Mouse (Mus musculus): ENCODE measurements at regions not wholly inside any gene's neighbourhood (a gene's known extent, or its start where the extent isn't known, plus 50 kb on each side); places are given as distances from the start of the nearest gene placed in this dataset.
"Not testable (repeated sequence)": the region's sequence is repeated elsewhere in the genome, so short reads cannot be mapped to it uniquely, and the experiment has no call there.

GRCm38 (mm10) chr7:87096500-87096899 is 100.6 kb downstream of the Vmn2r79 start:
- Histone ChIP-seq H3K9ac (ENCODE audit: low read length) (no peak overlapping the region), H3K4me1 (replicated peaks; ENCODE audit: control insufficient read depth, insufficient read depth, low read length) (no peaks in the 10 kb centered on the region), H3K27ac (ENCODE audit: low read depth, low read length) (no peak overlapping the region), H3K9me3 (ENCODE audit: control insufficient read depth, low read length) (no peaks in the 10 kb centered on the region), H3K27me3 (ENCODE audit: control insufficient read depth, insufficient read depth, low read length) (no peaks in the 10 kb centered on the region), H3K4me2 (ENCODE audit: low read depth, low read length, severe bottlenecking) (no peak overlapping the region), H3K4me3 (ENCODE audit: low read depth, low read length) (no peak overlapping the region), H3K36me3 (ENCODE audit: control insufficient read depth, insufficient read depth, low read length) (no peaks in the 10 kb centered on the region)
- DNase-seq (ENCODE audit: low spot score) (no peak), ATAC-seq (replicated peaks; ENCODE audit: low FRiP score) (no peak)
- WGBS = 60% methylated on average over 5 of the region's 5 CpGs

- H3K4me1 ChIP-seq (replicated peaks; ENCODE audit: control insufficient read depth, insufficient read depth, low read length); H3K4me3 ChIP-seq (ENCODE audit: low read depth, low read length); H3K9ac ChIP-seq (ENCODE audit: low read length); H3K9me3 ChIP-seq (ENCODE audit: control insufficient read depth, low read length); H3K36me3 ChIP-seq (ENCODE audit: control insufficient read depth, insufficient read depth, low read length); DNase-seq (ENCODE audit: low spot score); ATAC-seq (replicated peaks; ENCODE audit: low FRiP score); H3K4me2 ChIP-seq (ENCODE audit: low read depth, low read length, severe bottlenecking); H3K27me3 ChIP-seq (ENCODE audit: control insufficient read depth, insufficient read depth, low read length); H3K27ac ChIP-seq (ENCODE audit: low read depth, low read length): not testable (repeated sequence)
- WGBS = 43% methylated on average over 1 of the region's 1 CpGs
Observed at GRCm38 (mm10) chr7:87099611-87100010, 103.7 kb downstream of the Vmn2r79 start.

- not testable (repeated sequence) for H3K4me1 ChIP-seq (replicated peaks; ENCODE audit: control insufficient read depth, insufficient read depth, low read length); H3K36me3 ChIP-seq (ENCODE audit: control insufficient read depth, insufficient read depth, low read length); H3K4me2 ChIP-seq (ENCODE audit: low read depth, low read length, severe bottlenecking); H3K27me3 ChIP-seq (ENCODE audit: control insufficient read depth, insufficient read depth, low read length); H3K4me3 ChIP-seq (ENCODE audit: low read depth, low read length); H3K27ac ChIP-seq (ENCODE audit: low read depth, low read length); H3K9ac ChIP-seq (ENCODE audit: low read length); ATAC-seq (replicated peaks; ENCODE audit: low FRiP score); H3K9me3 ChIP-seq (ENCODE audit: control insufficient read depth, low read length); DNase-seq (ENCODE audit: low spot score)
Observed at GRCm38 (mm10) chr7:87100377-87100776, 104.5 kb downstream of the Vmn2r79 start.

- not testable (repeated sequence) for H3K4me1 ChIP-seq (replicated peaks; ENCODE audit: control insufficient read depth, insufficient read depth, low read length); H3K4me3 ChIP-seq (ENCODE audit: low read depth, low read length); DNase-seq (ENCODE audit: low spot score); H3K36me3 ChIP-seq (ENCODE audit: control insufficient read depth, insufficient read depth, low read length); H3K4me2 ChIP-seq (ENCODE audit: low read depth, low read length, severe bottlenecking); H3K9ac ChIP-seq (ENCODE audit: low read length); H3K27ac ChIP-seq (ENCODE audit: low read depth, low read length); H3K9me3 ChIP-seq (ENCODE audit: control insufficient read depth, low read length); H3K27me3 ChIP-seq (ENCODE audit: control insufficient read depth, insufficient read depth, low read length); ATAC-seq (replicated peaks; ENCODE audit: low FRiP score)
- 87% methylated on average over 5 of the region's 5 CpGs for WGBS
Observed at GRCm38 (mm10) chr7:87101281-87101680, 105.4 kb downstream of the Vmn2r79 start.

GRCm38 (mm10) chr7:87110312-87110984 is 114.5 kb downstream of the Vmn2r79 start:
- ATAC-seq (replicated peaks; ENCODE audit: low FRiP score) (peak; percentile 79), DNase-seq (ENCODE audit: low spot score) (no peak)
- WGBS = 35% methylated on average over 3 of the region's 3 CpGs
- Histone ChIP-seq H3K4me2 (ENCODE audit: low read depth, low read length, severe bottlenecking) (no peak overlapping the region), H3K4me3 (ENCODE audit: low read depth, low read length) (no peak overlapping the region), H3K36me3 (ENCODE audit: control insufficient read depth, insufficient read depth, low read length) (no peaks in the 10 kb centered on the region), H3K27me3 (ENCODE audit: control insufficient read depth, insufficient read depth, low read length) (no peaks in the 10 kb centered on the region), H3K9me3 (ENCODE audit: control insufficient read depth, low read length) (no peaks in the 10 kb centered on the region), H3K4me1 (replicated peaks; ENCODE audit: control insufficient read depth, insufficient read depth, low read length) (no peaks in the 10 kb centered on the region), H3K27ac (ENCODE audit: low read depth, low read length) (no peak overlapping the region), H3K9ac (ENCODE audit: low read length) (no peak overlapping the region)

- 76% methylated on average over 4 of the region's 4 CpGs for WGBS
- H3K36me3 ChIP-seq (ENCODE audit: control insufficient read depth, insufficient read depth, low read length) = no peaks in the 10 kb centered on the region
- peak; percentile 37; the same call in 1 of the 2 replicates for ATAC-seq (replicated peaks; ENCODE audit: low FRiP score)
- no peak overlapping the region for H3K9ac ChIP-seq (ENCODE audit: low read length)
- no peak for DNase-seq (ENCODE audit: low spot score)
- no peaks in the 10 kb centered on the region for H3K4me1 ChIP-seq (replicated peaks; ENCODE audit: control insufficient read depth, insufficient read depth, low read length)
- no peak overlapping the region for H3K4me3 ChIP-seq (ENCODE audit: low read depth, low read length)
- H3K9me3 ChIP-seq (ENCODE audit: control insufficient read depth, low read length) = no peaks in the 10 kb centered on the region
- H3K4me2 ChIP-seq (ENCODE audit: low read depth, low read length, severe bottlenecking) = no peak overlapping the region
- H3K27me3 ChIP-seq (ENCODE audit: control insufficient read depth, insufficient read depth, low read length) = no peaks in the 10 kb centered on the region
- no peak overlapping the region for H3K27ac ChIP-seq (ENCODE audit: low read depth, low read length)
Observed at GRCm38 (mm10) chr7:87110985-87111372, 115.1 kb downstream of the Vmn2r79 start.

GRCm38 (mm10) chr7:87113654-87114053 is 117.7 kb downstream of the Vmn2r79 start:
- 7% methylated on average over 4 of the region's 4 CpGs for WGBS
- Histone ChIP-seq H3K4me1 (replicated peaks; ENCODE audit: control insufficient read depth, insufficient read depth, low read length) (no peaks in the 10 kb centered on the region), H3K27ac (ENCODE audit: low read depth, low read length) (no peak overlapping the region), H3K9ac (ENCODE audit: low read length) (no peak overlapping the region), H3K9me3 (ENCODE audit: control insufficient read depth, low read length) (no peaks in the 10 kb centered on the region), H3K4me3 (ENCODE audit: low read depth, low read length) (no peak overlapping the region), H3K27me3 (ENCODE audit: control insufficient read depth, insufficient read depth, low read length) (no peaks in the 10 kb centered on the region), H3K4me2 (ENCODE audit: low read depth, low read length, severe bottlenecking) (no peak overlapping the region), H3K36me3 (ENCODE audit: control insufficient read depth, insufficient read depth, low read length) (no peaks in the 10 kb centered on the region)
- ATAC-seq (replicated peaks; ENCODE audit: low FRiP score) = peak; percentile 45; the same call in 1 of the 2 replicates
- DNase-seq (ENCODE audit: low spot score) = peak; percentile 59

GRCm38 (mm10) chr7:87122516-87122915 is 123.4 kb upstream of the Nox4 start:
- Histone ChIP-seq H3K36me3 (ENCODE audit: control insufficient read depth, insufficient read depth, low read length) (no peaks in the 10 kb centered on the region), H3K9ac (ENCODE audit: low read length) (no peak overlapping the region), H3K4me1 (replicated peaks; ENCODE audit: control insufficient read depth, insufficient read depth, low read length) (no peaks in the 10 kb centered on the region), H3K4me2 (ENCODE audit: low read depth, low read length, severe bottlenecking) (no peak overlapping the region), H3K4me3 (ENCODE audit: low read depth, low read length) (no peak overlapping the region), H3K27me3 (ENCODE audit: control insufficient read depth, insufficient read depth, low read length) (no peaks in the 10 kb centered on the region), H3K9me3 (ENCODE audit: control insufficient read depth, low read length) (no peaks in the 10 kb centered on the region), H3K27ac (ENCODE audit: low read depth, low read length) (no peak overlapping the region)
- DNase-seq (ENCODE audit: low spot score) = no peak
- WGBS = 89% methylated on average over 1 of the region's 1 CpGs
- no peak for ATAC-seq (replicated peaks; ENCODE audit: low FRiP score)

GRCm38 (mm10) chr7:87145896-87146295 is 100.0 kb upstream of the Nox4 start:
- H3K36me3 ChIP-seq (ENCODE audit: control insufficient read depth, insufficient read depth, low read length) = no peaks in the 10 kb centered on the region
- no peak overlapping the region for H3K27ac ChIP-seq (ENCODE audit: low read depth, low read length)
- no peak for ATAC-seq (replicated peaks; ENCODE audit: low FRiP score)
- no peak overlapping the region for H3K9ac ChIP-seq (ENCODE audit: low read length)
- no peaks in the 10 kb centered on the region for H3K4me1 ChIP-seq (replicated peaks; ENCODE audit: control insufficient read depth, insufficient read depth, low read length)
- no peak for DNase-seq (ENCODE audit: low spot score)
- no peaks in the 10 kb centered on the region for H3K9me3 ChIP-seq (ENCODE audit: control insufficient read depth, low read length)
- no peaks in the 10 kb centered on the region for H3K27me3 ChIP-seq (ENCODE audit: control insufficient read depth, insufficient read depth, low read length)
- WGBS = 79% methylated on average over 1 of the region's 1 CpGs
- no peak overlapping the region for H3K4me2 ChIP-seq (ENCODE audit: low read depth, low read length, severe bottlenecking)
- H3K4me3 ChIP-seq (ENCODE audit: low read depth, low read length) = no peak overlapping the region

Measured in forebrain, embryonic 11.5 days (tissue).